Mouse (Mus musculus) spleen, adult 2 months (tissue): Measurements from ENCODE around the gene Ctc1. TPM values are rescaled to one million over a fixed set of nuclear protein-coding genes. Genes with fewer than 3 reads are reported as not detected.
A peak's percentile ranks its signal among the peaks of the same experiment; 100 is the strongest.

Experiments
- DNase-seq, 2 experiments: peaks; one replicate each; pipeline versions ENCODE4 v3.0.0 to v3.0.0-alpha.2; 2012 to 2021; ENCODE audit warnings: low spot score in 2 of 2, low read depth in 1 of 2
- H3K27ac ChIP-seq: fragments of 200-500 bp; 2 replicates; pipeline ENCODE4 v1.5.1; 2012; ENCODE audit warnings: low read length, inconsistent platforms; ENCODE audit not compliant: insufficient read depth
- H3K27me3 ChIP-seq: fragments of 200-500 bp; 2 replicates; pipeline ENCODE4 v1.6.1; 2012; ENCODE audit warnings: mild to moderate bottlenecking, moderate library complexity, low read length, inconsistent platforms; ENCODE audit not compliant: control insufficient read depth, insufficient read depth
- H3K36me3 ChIP-seq: fragments of 200-500 bp; 2 replicates; pipeline ENCODE4 v1.6.1; 2012; ENCODE audit warnings: mild to moderate bottlenecking, low read length, inconsistent platforms; ENCODE audit not compliant: control insufficient read depth, insufficient read depth
- H3K4me1 ChIP-seq: fragments of 200-500 bp; 2 replicates; pipeline ENCODE4 v1.6.1; 2011; ENCODE audit warnings: inconsistent platforms; ENCODE audit not compliant: control insufficient read depth, insufficient read depth, insufficient read length
- H3K4me3 ChIP-seq: fragments of 200-500 bp; 2 replicates; pipeline ENCODE4 v1.5.1; 2011; ENCODE audit warnings: mild to moderate bottlenecking, inconsistent platforms; ENCODE audit not compliant: insufficient read depth, insufficient read length; ENCODE audit errors: extremely low read depth
- CTCF ChIP-seq: fragments of 200-500 bp; IDR thresholded peaks from 2 replicates; pipeline ENCODE4 v1.5.1; 2011; ENCODE audit warnings: mild to moderate bottlenecking, inconsistent platforms; ENCODE audit not compliant: insufficient read depth, insufficient read length, insufficient replicate concordance; ENCODE audit errors: extremely low read depth
- POLR2A ChIP-seq: fragments of 200-500 bp; IDR thresholded peaks from 2 replicates; pipeline ENCODE4 v1.6.1; 2011; ENCODE audit warnings: low read depth, low read length, inconsistent platforms
- WGBS: fragments of 180-500 bp; shearing (Covaris S2); methylation state at CpG from one replicate; pipeline ENCODE4 v1.1.7; 2018; 5-methylcytosine and 5-hydroxymethylcytosine counted together
- polyA plus RNA-seq: library from polyadenylated mRNA; depleted of rRNA; stranded (reverse); fragments of >200 nt; gene quantifications from 2 replicates; pipeline ENCODE4 v1.2.3, GENCODE M21; 2012

Gene Ctc1
- polyA plus RNA-seq, 1 experiment: 27.2 TPM

- no peak for DNase-seq
Observed at GRCm38 (mm10) chr11:69020691-69021090, 5.0 kb downstream of the Ctc1 start.

GRCm38 (mm10) chr11:69026562-69026961 lies 10.9 kb downstream of the Ctc1 start:
- H3K4me3 ChIP-seq: no peak overlapping the region
- TF ChIP-seq POLR2A (no peak), CTCF (no peak)
- H3K4me1 ChIP-seq: no peaks in the 10 kb centered on the region
- no peaks in the 10 kb centered on the region for H3K27me3 ChIP-seq
- no peak overlapping the region for H3K27ac ChIP-seq
- WGBS: 94% methylated on average over 3 of the region's 3 CpGs
- DNase-seq: no peak
- H3K36me3 ChIP-seq: peaks cover 31% of the 10 kb centered on the region

More at GRCm38 (mm10) chr11:69020691-69021090, 5.0 kb downstream of the Ctc1 start:
- Histone ChIP-seq H3K36me3 (peaks cover 17% of the 10 kb centered on the region), H3K4me1 (peaks cover 3% of the 10 kb centered on the region; the same call in 1 of the 2 replicates), H3K27ac (no peak overlapping the region), H3K4me3 (no peak overlapping the region), H3K27me3 (no peaks in the 10 kb centered on the region)
- TF ChIP-seq POLR2A: no peak
- TF ChIP-seq CTCF: no peak

DNA sequence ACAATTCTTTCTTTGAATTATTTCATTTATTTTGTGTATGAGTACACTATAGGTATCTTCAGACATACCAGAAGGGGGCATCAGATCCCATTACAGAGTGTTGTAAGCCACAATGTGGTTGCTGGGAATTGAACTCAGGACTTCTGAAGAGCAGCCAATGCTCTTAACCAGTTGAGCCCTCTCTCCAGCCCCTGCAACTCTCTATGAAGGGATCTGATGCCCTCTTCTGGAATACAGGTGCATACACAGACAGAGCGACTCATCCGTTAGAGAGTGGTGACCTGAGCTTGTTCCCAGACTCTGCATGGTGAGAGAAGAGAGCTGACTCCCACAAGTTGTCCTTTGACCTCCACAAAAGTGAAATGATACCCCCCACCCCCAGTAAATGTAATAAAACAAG lies 13.1 kb downstream of the Ctc1 start:
- Histone ChIP-seq H3K36me3 (peaks cover 17% of the 10 kb centered on the region), H3K27me3 (no peaks in the 10 kb centered on the region), H3K27ac (no peak overlapping the region), H3K4me1 (no peaks in the 10 kb centered on the region), H3K4me3 (no peak overlapping the region)
- DNase-seq: no peak
- TF ChIP-seq CTCF (no peak), POLR2A (no peak)
- 94% methylated on average over 2 of the region's 2 CpGs for WGBS

GRCm38 (mm10) chr11:69033552-69033951 lies 17.8 kb downstream of the Ctc1 start:
- Histone ChIP-seq H3K4me1 (peaks cover 9% of the 10 kb centered on the region), H3K4me3 (no peak overlapping the region), H3K27me3 (no peaks in the 10 kb centered on the region), H3K36me3 (peaks cover 1% of the 10 kb centered on the region; the same call in 1 of the 2 replicates), H3K27ac (peak overlapping the region; percentile 23; the same call in 1 of the 2 replicates)
- 78% methylated on average over 9 of the region's 9 CpGs for WGBS
- DNase-seq: no peak
- TF ChIP-seq POLR2A (no peak), CTCF (no peak)

GRCm38 (mm10) chr11:69034585-69034984 lies 18.9 kb downstream of the Ctc1 start:
- H3K4me1 ChIP-seq: peaks cover 10% of the 10 kb centered on the region
- no peaks in the 10 kb centered on the region for H3K27me3 ChIP-seq
- WGBS: 93% methylated on average over 3 of the region's 3 CpGs
- H3K4me3 ChIP-seq: no peak overlapping the region
- peak overlapping the region; percentile 1; the same call in 1 of the 2 replicates for H3K27ac ChIP-seq
- no peak for TF ChIP-seq POLR2A
- TF ChIP-seq CTCF: no peak
- DNase-seq: no peak
- peaks cover 1% of the 10 kb centered on the region; the same call in 1 of the 2 replicates for H3K36me3 ChIP-seq

DNA sequence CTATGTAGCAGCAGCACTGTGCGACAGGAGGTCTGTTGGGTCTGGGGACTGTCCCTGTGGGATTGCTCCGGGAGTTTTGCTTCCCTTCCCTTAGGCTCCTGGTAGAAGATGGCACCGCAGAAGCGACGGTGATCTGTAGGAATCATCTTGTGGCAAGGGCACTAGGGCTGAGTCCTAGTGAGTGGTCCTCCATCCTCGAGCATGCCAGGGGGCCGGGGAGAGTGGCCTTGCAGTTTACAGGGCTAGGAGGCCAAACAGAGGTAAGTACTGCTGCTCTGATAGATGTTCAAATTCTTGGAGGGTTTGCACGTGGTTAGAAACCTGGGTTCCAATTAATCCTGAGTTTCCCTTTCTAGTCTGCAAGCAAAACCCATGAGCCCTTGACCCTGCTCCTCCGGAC lies 19.7 kb downstream of the Ctc1 start:
- Histone ChIP-seq H3K27ac (peak overlapping the region; percentile 28), H3K4me1 (peaks cover 10% of the 10 kb centered on the region), H3K4me3 (no peak overlapping the region), H3K27me3 (no peaks in the 10 kb centered on the region), H3K36me3 (peaks cover 1% of the 10 kb centered on the region; the same call in 1 of the 2 replicates)
- TF ChIP-seq CTCF: no peak
- TF ChIP-seq POLR2A: no peak
- DNase-seq: no peak
- WGBS: 86% methylated on average over 9 of the region's 9 CpGs

DNA sequence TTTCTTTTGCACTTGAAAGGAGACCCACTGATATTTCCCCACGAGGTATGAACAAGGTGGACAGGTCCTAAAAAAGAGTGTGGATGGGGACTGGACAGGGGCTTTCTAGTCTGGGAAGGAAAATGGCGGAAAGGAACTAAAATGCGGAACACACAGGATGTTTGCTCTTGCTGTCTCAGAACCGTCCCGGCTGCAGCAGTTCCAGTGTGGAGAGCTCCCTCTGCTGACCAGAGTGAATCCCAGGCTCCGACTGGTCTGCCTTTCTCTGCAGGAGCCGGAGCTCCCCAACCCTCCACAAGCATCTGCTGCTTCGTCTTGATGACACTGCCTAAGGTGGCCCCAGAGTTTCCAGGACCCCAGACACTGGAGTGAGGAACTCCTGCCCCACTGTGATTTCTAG lies 20.1 kb downstream of the Ctc1 start:
- H3K27ac ChIP-seq: peak overlapping the region; percentile 28
- H3K4me1 ChIP-seq: peaks cover 10% of the 10 kb centered on the region
- WGBS: 9% methylated on average over 8 of the region's 8 CpGs
- DNase-seq: peak; percentile 63 to 79
- H3K36me3 ChIP-seq: peaks cover 1% of the 10 kb centered on the region; the same call in 1 of the 2 replicates
- no peaks in the 10 kb centered on the region for H3K27me3 ChIP-seq
- H3K4me3 ChIP-seq: no peak overlapping the region
- no peak for TF ChIP-seq POLR2A
- peak; percentile 60; the same call in 1 of the 2 replicates for TF ChIP-seq CTCF
